Mouse (Mus musculus) mesoderm, embryonic 11.5 days (tissue): ENCODE measurements around the gene Tnrc6c.

ENCODE experiments used
- DNase-seq: peaks from one replicate; pipeline ENCODE4 v3.0.0-alpha.2; 2012; ENCODE audit warnings: low read depth, low spot score

Tnrc6c gene

GRCm38 (mm10) chr11:117653491-117654351 is at the start of gene Tnrc6c:
TSS of gene Tnrc6c (plus strand) at chr11:117654289.
- peak; percentile 88 for DNase-seq

- no peak for DNase-seq
These were observed 48.0 kb upstream of the Tnrc6c start for GRCm38 (mm10) chr11:117606137-117606536.

DNA sequence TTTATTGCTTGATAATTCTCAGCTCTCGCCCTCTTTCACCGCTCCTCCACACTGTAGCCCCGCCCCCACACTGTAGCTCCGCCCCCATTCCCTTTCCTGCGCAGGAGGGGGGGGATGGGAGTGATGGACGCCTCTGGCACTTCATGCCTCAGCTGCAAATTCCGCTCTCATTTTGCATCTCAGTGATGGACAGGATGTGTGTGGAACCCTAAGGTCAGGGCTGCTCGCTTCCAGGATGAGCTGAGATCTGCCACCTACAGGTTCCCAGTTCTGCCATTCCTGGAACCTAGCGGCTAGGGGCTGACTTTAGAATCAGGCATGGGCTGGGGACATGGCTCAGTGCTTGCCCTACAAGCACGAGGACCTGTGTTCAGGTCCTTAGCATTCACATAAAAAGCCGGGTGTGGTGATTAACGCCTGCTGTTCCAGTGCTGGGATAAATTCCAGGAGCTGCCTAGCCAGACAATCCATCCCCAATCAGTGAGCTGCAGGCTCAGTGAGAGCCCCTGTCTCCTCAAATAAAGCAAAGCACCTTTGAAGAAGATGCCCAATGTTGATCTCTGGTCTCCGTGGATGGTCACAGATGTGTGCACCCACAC is 47.4 kb upstream of the Tnrc6c start:
- peak; percentile 69 for DNase-seq

- no peak for DNase-seq
These were observed 45.8 kb upstream of the Tnrc6c start for GRCm38 (mm10) chr11:117608141-117608789.

- no peak for DNase-seq
These were observed 45.1 kb upstream of the Tnrc6c start for GRCm38 (mm10) chr11:117608976-117609375.

- no peak for DNase-seq
These were observed 43.5 kb upstream of the Tnrc6c start for GRCm38 (mm10) chr11:117610589-117610988.

GRCm38 (mm10) chr11:117611068-117611467 is 43.0 kb upstream of the Tnrc6c start:
- no peak for DNase-seq

DNA sequence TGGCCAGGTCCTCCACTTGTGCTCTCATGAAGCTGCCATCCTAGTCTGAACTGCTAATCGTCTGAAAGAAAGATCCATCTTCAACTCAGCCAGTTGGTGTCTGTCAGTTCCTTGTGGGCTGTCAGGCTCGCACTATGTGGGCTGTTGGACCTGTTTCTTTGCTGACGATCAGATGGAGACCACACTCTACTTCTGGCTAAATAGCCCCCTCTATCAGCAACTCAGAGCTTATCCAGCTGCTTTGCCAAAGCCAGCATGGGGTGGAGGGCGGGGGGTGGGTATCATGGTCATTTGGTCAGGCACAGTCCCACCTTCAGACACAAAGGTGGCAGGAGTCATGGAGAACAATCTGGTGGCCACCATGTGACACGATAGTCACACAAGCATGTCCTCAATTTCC is 42.2 kb upstream of the Tnrc6c start:
- no peak for DNase-seq

- DNase-seq = no peak
These were observed 41.2 kb upstream of the Tnrc6c start for GRCm38 (mm10) chr11:117612885-117613284.

GRCm38 (mm10) chr11:117617368-117617908 is 36.7 kb upstream of the Tnrc6c start:
- no peak for DNase-seq

DNA sequence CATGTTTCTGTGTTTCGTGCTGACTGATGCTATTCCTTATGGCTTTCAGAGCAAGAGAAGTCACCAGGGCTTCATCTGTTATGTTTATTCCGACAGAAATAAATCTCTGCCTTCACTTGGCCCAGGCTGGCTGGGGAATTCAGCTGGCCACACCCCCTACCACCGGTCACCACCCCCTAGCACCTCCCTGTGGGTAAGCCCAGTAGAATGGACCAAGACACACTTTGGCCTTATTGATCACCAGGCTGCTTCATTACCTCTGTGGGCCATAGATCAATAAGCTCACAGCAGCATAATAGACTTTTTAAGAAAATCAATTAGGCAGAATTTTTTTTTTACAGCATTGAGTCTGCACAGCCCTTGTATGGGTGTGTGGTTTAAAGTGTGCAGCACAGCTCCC is 35.9 kb upstream of the Tnrc6c start:
- peak; percentile 63 for DNase-seq

DNA sequence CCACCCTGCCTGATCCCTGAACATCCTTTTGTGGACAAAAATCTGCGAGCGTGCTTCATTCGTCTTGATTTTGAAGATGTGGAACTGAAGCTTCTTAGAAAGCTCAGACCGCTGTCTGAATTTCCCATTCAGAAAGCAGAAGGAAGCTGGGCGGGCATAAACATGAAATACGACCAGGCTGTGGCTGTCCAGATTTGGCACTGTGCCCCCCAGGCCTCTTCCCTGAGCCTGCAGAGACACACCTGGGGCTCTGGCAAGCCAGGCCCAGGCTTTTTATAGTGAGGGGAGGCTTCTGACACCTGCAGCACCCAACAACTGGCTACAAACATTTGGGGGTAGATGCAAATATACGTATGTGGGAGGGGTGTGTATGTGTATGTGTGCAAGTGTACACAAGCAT is 35.3 kb upstream of the Tnrc6c start:
- no peak for DNase-seq

GRCm38 (mm10) chr11:117619581-117619980 is 34.5 kb upstream of the Tnrc6c start:
- no peak for DNase-seq

GRCm38 (mm10) chr11:117625196-117625595 is 28.9 kb upstream of the Tnrc6c start:
- DNase-seq = no peak

DNA sequence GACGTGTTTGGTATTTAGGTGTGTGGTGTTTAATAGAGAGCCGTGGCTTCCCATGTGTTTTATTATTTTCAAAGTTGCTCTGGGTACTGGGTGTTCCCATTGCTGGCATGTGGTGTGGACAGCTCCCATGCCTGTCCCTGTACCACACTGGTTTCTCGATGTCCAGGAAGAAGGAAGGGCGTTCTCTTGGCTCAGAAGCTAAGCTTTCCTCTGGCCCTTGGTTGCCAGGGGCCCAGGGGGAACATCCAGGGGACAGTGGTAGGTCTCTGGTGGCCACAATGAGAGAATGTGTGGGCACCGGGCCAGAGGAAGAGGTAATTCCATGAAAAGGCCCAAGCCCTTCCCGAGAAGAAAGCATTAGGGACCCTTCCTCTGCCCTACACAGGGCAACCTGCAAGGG is 27.5 kb upstream of the Tnrc6c start:
- no peak for DNase-seq

- no peak for DNase-seq
These were observed 27.0 kb upstream of the Tnrc6c start for GRCm38 (mm10) chr11:117627060-117627562.

DNA sequence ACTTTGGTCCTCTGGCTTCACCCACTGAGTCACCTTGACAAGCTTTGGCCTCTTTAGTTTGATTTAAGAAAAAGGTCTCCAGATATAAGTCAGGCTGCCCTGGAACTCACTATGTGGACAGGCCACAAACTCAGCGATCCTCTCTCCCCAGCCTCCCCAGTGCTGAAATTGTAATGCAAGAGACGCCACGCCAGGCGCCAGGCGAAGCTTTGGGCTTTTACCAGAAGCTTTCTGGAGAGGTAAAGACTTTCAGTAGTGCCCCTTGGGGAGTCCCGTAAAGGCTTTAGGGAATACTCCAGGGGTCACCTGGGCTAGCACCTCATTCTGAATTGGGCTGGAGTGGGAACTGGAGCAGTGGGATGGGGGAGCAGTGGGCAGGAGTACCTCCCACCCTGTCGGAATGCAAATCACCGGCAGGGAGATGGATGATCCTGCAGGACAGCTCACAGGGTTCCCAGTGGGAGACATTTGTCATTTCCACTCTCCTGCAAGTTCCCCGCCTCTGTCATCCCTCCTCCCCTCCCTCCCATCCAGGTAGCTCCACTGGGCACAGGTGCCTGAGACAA is 26.3 kb upstream of the Tnrc6c start:
- no peak for DNase-seq

GRCm38 (mm10) chr11:117628312-117628779 is 25.7 kb upstream of the Tnrc6c start:
- peak; percentile 66 for DNase-seq

DNA sequence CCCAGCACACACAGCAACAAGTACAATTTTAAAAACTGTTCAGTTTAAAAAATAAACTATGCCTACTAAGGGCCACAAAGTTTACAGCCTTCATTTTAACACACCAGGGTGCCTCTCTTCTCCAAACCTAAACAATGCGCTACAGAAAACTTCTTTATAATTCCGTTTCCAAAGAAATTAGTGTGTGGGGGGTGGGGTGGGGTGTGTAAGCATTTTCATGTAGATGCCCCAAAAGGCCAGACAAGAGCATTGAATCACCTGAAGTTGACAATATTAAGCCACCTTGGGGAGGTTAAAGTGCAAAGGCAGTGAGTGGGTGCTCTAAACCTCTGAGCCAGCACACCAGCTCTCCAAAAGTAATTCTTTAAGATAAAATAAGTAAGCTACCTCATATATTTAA is 24.2 kb upstream of the Tnrc6c start:
- no peak for DNase-seq

DNA sequence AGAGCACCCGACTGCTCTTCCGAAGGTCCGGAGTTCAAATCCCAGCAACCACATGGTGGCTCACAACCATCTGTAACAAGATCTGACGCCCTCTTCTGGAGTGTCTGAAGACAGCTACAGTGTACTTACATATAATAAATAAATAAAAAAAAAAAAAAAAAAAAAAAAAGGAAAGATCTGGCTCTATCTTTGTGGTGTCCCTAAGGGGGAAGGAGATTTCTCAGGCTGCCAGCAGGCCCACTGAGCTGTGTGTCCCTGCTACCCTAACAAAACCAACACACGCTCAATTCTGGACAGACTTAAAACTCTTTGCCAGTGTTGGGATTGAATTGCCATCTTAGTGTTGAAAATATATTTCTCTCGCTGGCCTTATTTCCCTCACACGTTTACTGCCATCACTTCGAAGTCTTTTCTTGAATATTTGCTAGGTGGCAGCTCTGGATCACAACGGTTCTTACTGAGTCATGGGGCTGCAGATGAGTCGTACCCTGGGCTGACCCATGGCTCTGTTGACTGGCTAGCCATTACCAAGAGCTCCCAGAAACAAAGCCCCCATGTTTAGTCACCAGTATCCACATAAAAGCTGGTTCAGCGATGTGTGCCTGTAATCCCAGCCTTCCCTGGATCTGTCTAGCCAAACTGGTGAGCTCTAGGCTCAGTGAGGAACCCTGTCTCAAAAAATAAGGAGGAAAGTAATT is 23.1 kb upstream of the Tnrc6c start:
- no peak for DNase-seq

GRCm38 (mm10) chr11:117633310-117633709 is 20.8 kb upstream of the Tnrc6c start:
- DNase-seq = no peak
